Mouse (Mus musculus): ENCODE results near the gene Mcfd2.

- TF ChIP-seq POLR2A (IDR thresholded peaks at IDR 0.05; ENCODE audit: low read depth, low read length) = no peak
- no peak for TF ChIP-seq CTCF (IDR thresholded peaks at IDR 0.05; ENCODE audit: borderline replicate concordance, insufficient read depth, low read length)
Measured at GRCm38 (mm10) chr17:87285731-87286465, 20.2 kb upstream of the Mcfd2 start.
